Mouse (Mus musculus): ENCODE results near the gene Wwox. TPM values are rescaled to one million over a fixed set of nuclear protein-coding genes. Genes with fewer than 3 reads are reported as not detected.

The Wwox gene
- polyA plus RNA-seq, 1 experiment from 2014 or later: 14.0 TPM

DNA sequence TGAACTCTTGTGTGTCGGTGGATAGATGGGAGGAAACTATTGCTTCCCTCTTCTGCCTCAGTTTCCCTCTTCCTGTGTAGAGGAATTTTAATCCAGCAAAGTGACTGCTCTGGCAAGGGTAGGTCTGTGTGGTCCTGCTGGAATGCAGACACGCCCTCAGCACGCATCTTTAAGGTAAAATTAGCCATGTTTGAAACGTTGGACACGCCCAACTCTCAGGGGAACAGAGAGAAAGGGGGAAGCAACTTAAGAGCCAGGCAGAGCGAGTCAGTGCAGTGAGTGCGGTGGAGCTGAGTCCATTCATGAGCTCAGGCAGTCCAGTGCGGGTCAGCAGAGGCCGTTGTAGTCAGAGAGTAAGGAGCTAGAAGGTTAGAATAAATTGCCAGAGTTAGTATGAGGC, 596.6 kb downstream of the Wwox start:
- ATAC-seq (replicated peaks; ENCODE audit: low FRiP score, low TSS enrichment, low read depth): no peak

DNA sequence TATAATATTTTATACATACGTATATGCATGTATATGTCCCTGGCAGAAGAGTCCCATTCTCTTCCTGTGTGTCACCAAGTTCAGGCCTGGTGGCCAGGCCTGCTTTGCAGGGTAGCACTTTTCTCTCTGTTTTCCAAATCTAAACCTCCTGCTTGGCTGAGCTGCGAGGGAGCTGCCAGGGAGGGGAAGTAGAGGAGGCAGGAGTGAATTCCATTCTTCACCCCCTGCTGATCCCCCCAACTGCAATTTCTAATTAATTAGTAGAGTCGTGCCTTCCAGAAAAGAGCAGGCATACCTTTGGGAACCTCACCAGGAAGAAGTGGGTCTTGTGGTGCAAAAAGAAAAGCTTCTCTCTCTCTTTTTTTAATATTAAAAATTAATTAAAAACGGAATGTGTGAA, 599.0 kb downstream of the Wwox start:
- ATAC-seq (replicated peaks; ENCODE audit: low FRiP score, low TSS enrichment, low read depth) (no peak), DNase-seq (ENCODE audit: low spot score) (no peak)
- Histone ChIP-seq H3K4me1 (replicated peaks; ENCODE audit: control insufficient read depth, insufficient read depth, low read length) (no peaks in the 10 kb centered on the region), H3K9me3 (ENCODE audit: control insufficient read depth, low read length) (no peaks in the 10 kb centered on the region), H3K27ac (ENCODE audit: low read depth) (no peak overlapping the region), H3K4me3 (ENCODE audit: low read depth, low read length) (no peak overlapping the region), H3K9ac (ENCODE audit: low read length) (no peak overlapping the region), H3K27me3 (replicated peaks; ENCODE audit: control insufficient read depth, insufficient read depth, low read length) (no peaks in the 10 kb centered on the region), H3K4me2 (ENCODE audit: low read length) (no peak overlapping the region), H3K36me3 (ENCODE audit: control insufficient read depth, insufficient read depth, low read length) (no peaks in the 10 kb centered on the region)
- 42% methylated on average over 4 of the region's 4 CpGs for WGBS

More for the DNA sequence above, 596.6 kb downstream of the Wwox start:
- peaks cover 4% of the 10 kb centered on the region; the same call in 1 of the 2 replicates for H3K4me1 ChIP-seq (replicated peaks; ENCODE audit: control insufficient read depth, insufficient read depth, low read length)
- no peaks in the 10 kb centered on the region for H3K36me3 ChIP-seq (ENCODE audit: control insufficient read depth, insufficient read depth, low read length)
- no peaks in the 10 kb centered on the region for H3K9me3 ChIP-seq (ENCODE audit: control insufficient read depth, low read length)
- H3K27ac ChIP-seq (ENCODE audit: low read depth): no peak overlapping the region
- no peak overlapping the region for H3K4me3 ChIP-seq (ENCODE audit: low read depth, low read length)
- H3K4me2 ChIP-seq (ENCODE audit: low read length): no peak overlapping the region
- WGBS: 85% methylated on average over 9 of the region's 9 CpGs
- no peak overlapping the region for H3K9ac ChIP-seq (ENCODE audit: low read length)
- DNase-seq (ENCODE audit: low spot score): no peak
- no peaks in the 10 kb centered on the region for H3K27me3 ChIP-seq (replicated peaks; ENCODE audit: control insufficient read depth, insufficient read depth, low read length)

DNA sequence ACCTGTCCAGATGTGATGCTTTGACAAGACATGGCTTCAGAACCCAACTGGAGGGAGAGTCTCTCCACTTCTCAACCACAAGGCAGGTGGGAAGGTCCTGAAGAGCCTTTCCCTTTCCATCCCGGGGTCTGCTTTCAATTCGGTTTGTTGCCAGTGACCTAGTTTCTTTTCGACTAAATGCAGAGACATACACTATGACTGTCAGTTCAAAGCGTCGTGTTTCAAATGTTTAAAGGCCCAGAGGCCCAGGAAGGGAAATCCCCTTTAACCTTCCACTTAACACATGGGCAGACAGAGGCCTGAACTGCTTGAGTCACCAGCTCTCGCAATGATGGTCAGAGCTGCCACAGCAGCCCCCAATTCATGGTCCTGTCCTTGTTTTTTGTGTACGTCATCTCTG, 606.3 kb downstream of the Wwox start:
- no peak overlapping the region for H3K9ac ChIP-seq (ENCODE audit: low read length)
- H3K27me3 ChIP-seq (replicated peaks; ENCODE audit: control insufficient read depth, insufficient read depth, low read length): no peaks in the 10 kb centered on the region
- ATAC-seq (replicated peaks; ENCODE audit: low FRiP score, low TSS enrichment, low read depth) (no peak), DNase-seq (ENCODE audit: low spot score) (no peak)
- no peak overlapping the region for H3K4me3 ChIP-seq (ENCODE audit: low read depth, low read length)
- peaks cover 5% of the 10 kb centered on the region; the same call in 1 of the 2 replicates for H3K4me1 ChIP-seq (replicated peaks; ENCODE audit: control insufficient read depth, insufficient read depth, low read length)
- H3K36me3 ChIP-seq (ENCODE audit: control insufficient read depth, insufficient read depth, low read length): no peaks in the 10 kb centered on the region
- WGBS: 34% methylated on average over 7 of the region's 7 CpGs
- no peak overlapping the region for H3K27ac ChIP-seq (ENCODE audit: low read depth)
- no peaks in the 10 kb centered on the region for H3K9me3 ChIP-seq (ENCODE audit: control insufficient read depth, low read length)
- H3K4me2 ChIP-seq (ENCODE audit: low read length): no peak overlapping the region

DNA sequence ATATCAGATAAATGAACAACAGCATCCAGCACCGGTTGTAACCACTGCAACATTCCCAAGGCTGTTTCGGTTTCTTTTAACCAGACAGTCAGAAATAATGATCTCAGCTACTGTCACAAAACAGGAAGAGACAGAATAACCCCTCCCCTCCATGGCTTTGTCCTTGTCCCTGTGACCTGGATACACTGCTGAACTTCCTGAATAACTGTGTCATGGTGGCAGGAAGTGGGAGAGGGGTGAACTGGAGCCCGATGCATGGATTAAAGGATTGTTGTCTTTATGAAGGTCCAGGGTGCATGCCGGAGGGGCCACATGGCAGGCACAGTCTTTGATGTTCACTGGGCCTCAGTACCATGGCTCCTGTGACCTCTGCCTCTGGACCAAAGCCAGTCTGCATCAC, 607.0 kb downstream of the Wwox start:
- no peak overlapping the region for H3K9ac ChIP-seq (ENCODE audit: low read length)
- H3K36me3 ChIP-seq (ENCODE audit: control insufficient read depth, insufficient read depth, low read length): no peaks in the 10 kb centered on the region
- 61% methylated on average over 4 of the region's 4 CpGs for WGBS
- no peak overlapping the region for H3K4me2 ChIP-seq (ENCODE audit: low read length)
- no peaks in the 10 kb centered on the region for H3K27me3 ChIP-seq (replicated peaks; ENCODE audit: control insufficient read depth, insufficient read depth, low read length)
- no peak overlapping the region for H3K4me3 ChIP-seq (ENCODE audit: low read depth, low read length)
- no peak overlapping the region for H3K27ac ChIP-seq (ENCODE audit: low read depth)
- H3K4me1 ChIP-seq (replicated peaks; ENCODE audit: control insufficient read depth, insufficient read depth, low read length): peaks cover 5% of the 10 kb centered on the region; the same call in 1 of the 2 replicates
- no peak for ATAC-seq (replicated peaks; ENCODE audit: low FRiP score, low TSS enrichment, low read depth)
- no peak for DNase-seq (ENCODE audit: low spot score)
- H3K9me3 ChIP-seq (ENCODE audit: control insufficient read depth, low read length): no peaks in the 10 kb centered on the region

DNA sequence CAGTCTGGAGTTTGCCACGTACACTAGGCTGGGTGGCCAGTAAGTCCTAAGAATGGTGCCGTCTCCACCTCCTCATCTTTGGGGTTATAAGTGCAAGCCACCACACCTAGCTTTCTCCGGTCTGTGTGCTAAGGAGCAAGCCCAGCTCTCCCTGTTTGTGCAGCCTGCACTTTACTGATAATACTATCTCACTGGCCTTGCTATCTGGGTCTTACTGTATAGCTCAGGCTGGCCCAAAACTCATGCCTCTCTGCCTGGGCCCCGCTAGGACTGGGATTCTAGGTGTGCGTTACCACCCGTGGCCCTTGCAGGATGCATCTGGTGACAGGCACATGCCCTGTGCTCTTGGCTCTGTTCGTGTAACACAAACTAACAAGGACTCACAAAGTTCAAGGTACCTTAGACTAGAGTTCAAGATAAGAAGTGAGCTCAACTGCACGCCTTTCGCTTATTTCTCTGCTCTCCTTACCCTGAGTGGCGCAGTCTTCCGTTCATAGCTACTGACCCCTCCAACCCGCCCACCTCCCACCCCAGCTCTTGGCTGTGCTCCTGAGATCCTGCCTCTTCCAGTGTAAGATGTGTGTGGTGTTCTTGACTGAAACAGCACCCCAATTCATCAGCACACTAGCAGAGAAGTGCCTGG, 618.9 kb downstream of the Wwox start:
- no peak for ATAC-seq (replicated peaks; ENCODE audit: low FRiP score, low TSS enrichment, low read depth)
- H3K27ac ChIP-seq (ENCODE audit: low read depth): peak overlapping the region; percentile 9; the same call in 1 of the 2 replicates
- WGBS: 62% methylated on average over 12 of the region's 12 CpGs
- no peak for DNase-seq (ENCODE audit: low spot score)
- H3K9me3 ChIP-seq (ENCODE audit: control insufficient read depth, low read length): no peaks in the 10 kb centered on the region
- H3K27me3 ChIP-seq (replicated peaks; ENCODE audit: control insufficient read depth, insufficient read depth, low read length): no peaks in the 10 kb centered on the region
- no peak overlapping the region for H3K4me3 ChIP-seq (ENCODE audit: low read depth, low read length)
- H3K9ac ChIP-seq (ENCODE audit: low read length): no peak overlapping the region
- no peaks in the 10 kb centered on the region for H3K36me3 ChIP-seq (ENCODE audit: control insufficient read depth, insufficient read depth, low read length)
- no peak overlapping the region for H3K4me2 ChIP-seq (ENCODE audit: low read length)
- peaks cover 5% of the 10 kb centered on the region; the same call in 1 of the 2 replicates for H3K4me1 ChIP-seq (replicated peaks; ENCODE audit: control insufficient read depth, insufficient read depth, low read length)

DNA sequence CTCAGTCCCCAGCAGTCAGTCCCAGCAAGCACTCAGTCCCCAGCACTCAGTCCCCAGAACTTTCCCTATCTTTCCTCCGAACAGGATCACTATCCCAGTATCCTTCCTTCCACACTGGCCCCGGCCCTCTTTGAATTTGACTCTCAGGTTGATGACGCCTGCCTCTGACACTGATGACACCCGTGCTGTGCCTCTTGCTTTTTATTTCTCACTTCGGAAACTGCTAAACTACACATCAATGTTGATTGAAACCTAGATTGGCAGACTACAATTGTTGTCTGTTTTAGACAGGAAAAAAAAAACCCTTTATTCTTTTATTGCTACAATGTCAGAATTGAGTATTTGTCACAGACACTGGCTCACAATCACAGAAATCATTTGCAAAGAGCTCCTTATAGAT, 624.2 kb downstream of the Wwox start:
- whole genome bisulfite sequencing: 89% methylated on average over 5 of the region's 5 CpGs
- no peak for DNase-seq (ENCODE audit: low spot score)
- H3K4me3 ChIP-seq (ENCODE audit: low read depth, low read length): no peak overlapping the region
- no peak overlapping the region for H3K4me2 ChIP-seq (ENCODE audit: low read length)
- peaks cover 2% of the 10 kb centered on the region; the same call in 1 of the 2 replicates for H3K4me1 ChIP-seq (replicated peaks; ENCODE audit: control insufficient read depth, insufficient read depth, low read length)
- H3K36me3 ChIP-seq (ENCODE audit: control insufficient read depth, insufficient read depth, low read length): no peaks in the 10 kb centered on the region
- H3K9ac ChIP-seq (ENCODE audit: low read length): no peak overlapping the region
- ATAC-seq (replicated peaks; ENCODE audit: low FRiP score, low TSS enrichment, low read depth): no peak
- H3K27me3 ChIP-seq (replicated peaks; ENCODE audit: control insufficient read depth, insufficient read depth, low read length): no peaks in the 10 kb centered on the region
- no peak overlapping the region for H3K27ac ChIP-seq (ENCODE audit: low read depth)
- H3K9me3 ChIP-seq (ENCODE audit: control insufficient read depth, low read length): no peaks in the 10 kb centered on the region

DNA sequence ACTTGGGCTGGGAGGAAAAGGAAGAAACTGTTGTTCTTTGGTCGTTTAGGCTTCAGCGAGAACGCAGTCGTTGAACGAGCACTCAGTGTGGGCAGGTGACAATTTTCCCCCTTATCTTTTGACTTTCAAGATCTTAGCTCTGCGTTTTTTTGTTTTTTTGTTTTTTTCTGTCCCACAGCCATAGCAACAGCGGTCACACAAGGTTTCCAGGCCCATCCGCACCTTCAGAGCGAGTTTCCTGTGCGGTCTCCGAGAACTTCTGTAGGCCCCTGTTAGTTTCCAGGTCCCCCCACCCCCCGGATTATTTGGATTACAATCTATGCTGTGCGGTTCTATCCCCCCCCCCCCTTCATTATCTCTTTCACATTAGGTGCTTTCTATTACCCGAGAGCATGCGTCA, 625.2 kb downstream of the Wwox start:
- H3K9me3 ChIP-seq (ENCODE audit: control insufficient read depth, low read length): no peaks in the 10 kb centered on the region
- no peak overlapping the region for H3K4me2 ChIP-seq (ENCODE audit: low read length)
- H3K27ac ChIP-seq (ENCODE audit: low read depth): no peak overlapping the region
- no peaks in the 10 kb centered on the region for H3K36me3 ChIP-seq (ENCODE audit: control insufficient read depth, insufficient read depth, low read length)
- no peak for DNase-seq (ENCODE audit: low spot score)
- no peak overlapping the region for H3K9ac ChIP-seq (ENCODE audit: low read length)
- WGBS: 88% methylated on average over 15 of the region's 15 CpGs
- ATAC-seq (replicated peaks; ENCODE audit: low FRiP score, low TSS enrichment, low read depth): no peak
- no peaks in the 10 kb centered on the region for H3K4me1 ChIP-seq (replicated peaks; ENCODE audit: control insufficient read depth, insufficient read depth, low read length)
- no peaks in the 10 kb centered on the region for H3K27me3 ChIP-seq (replicated peaks; ENCODE audit: control insufficient read depth, insufficient read depth, low read length)
- no peak overlapping the region for H3K4me3 ChIP-seq (ENCODE audit: low read depth, low read length)

DNA sequence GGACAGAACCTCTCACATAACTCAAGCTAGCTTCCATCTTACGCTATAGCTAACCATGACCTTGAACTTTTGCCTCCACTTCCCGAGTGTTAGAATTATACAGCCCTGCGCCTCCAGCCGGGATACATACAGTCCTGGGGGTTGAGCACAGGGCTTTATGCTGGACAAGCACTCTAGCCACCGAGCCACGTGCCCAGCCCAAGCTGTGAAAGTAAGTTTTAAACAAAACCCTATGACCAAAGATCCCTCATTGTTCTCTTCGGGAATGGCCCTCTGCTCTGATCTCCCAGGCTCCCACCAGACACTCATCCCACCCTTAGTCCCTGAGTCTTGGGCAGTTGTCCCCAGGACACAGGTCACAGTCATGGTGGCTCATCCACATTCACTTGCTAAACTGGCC, 625.9 kb downstream of the Wwox start:
- no peaks in the 10 kb centered on the region for H3K27me3 ChIP-seq (replicated peaks; ENCODE audit: control insufficient read depth, insufficient read depth, low read length)
- no peak overlapping the region for H3K27ac ChIP-seq (ENCODE audit: low read depth)
- WGBS: 62% methylated on average over 7 of the region's 7 CpGs
- no peak overlapping the region for H3K9ac ChIP-seq (ENCODE audit: low read length)
- no peak for DNase-seq (ENCODE audit: low spot score)
- no peaks in the 10 kb centered on the region for H3K36me3 ChIP-seq (ENCODE audit: control insufficient read depth, insufficient read depth, low read length)
- no peak overlapping the region for H3K4me3 ChIP-seq (ENCODE audit: low read depth, low read length)
- no peak overlapping the region for H3K4me2 ChIP-seq (ENCODE audit: low read length)
- H3K4me1 ChIP-seq (replicated peaks; ENCODE audit: control insufficient read depth, insufficient read depth, low read length): no peaks in the 10 kb centered on the region
- ATAC-seq (replicated peaks; ENCODE audit: low FRiP score, low TSS enrichment, low read depth): no peak
- H3K9me3 ChIP-seq (ENCODE audit: control insufficient read depth, low read length): no peaks in the 10 kb centered on the region

DNA sequence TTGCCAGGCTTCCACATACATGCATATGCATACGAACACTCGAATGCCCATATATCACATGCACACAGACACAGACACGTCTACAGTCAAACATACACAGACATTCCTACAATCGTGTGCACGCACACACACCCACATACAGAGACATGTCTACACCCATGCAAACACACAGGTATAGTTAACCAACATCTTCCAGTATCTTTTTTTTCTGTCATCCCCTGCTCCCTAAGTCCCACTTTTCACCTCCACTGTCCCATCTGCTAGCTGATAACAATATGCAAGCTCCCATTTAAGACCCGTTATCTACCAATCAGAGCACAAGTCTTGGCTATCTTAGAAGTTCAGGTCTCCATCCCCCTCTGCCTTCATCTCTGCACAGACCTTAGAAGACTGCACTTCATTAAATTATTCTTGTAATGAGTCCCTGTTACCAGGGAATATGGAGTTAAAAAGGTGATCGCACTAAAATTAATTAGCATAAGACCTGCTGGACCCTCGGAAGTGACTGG, 627.1 kb downstream of the Wwox start:
- ATAC-seq (replicated peaks; ENCODE audit: low FRiP score, low TSS enrichment, low read depth) (no peak), DNase-seq (ENCODE audit: low spot score) (no peak)
- WGBS: 91% methylated on average over 8 of the region's 8 CpGs
- no peak overlapping the region for H3K9ac ChIP-seq (ENCODE audit: low read length)
- no peaks in the 10 kb centered on the region for H3K9me3 ChIP-seq (ENCODE audit: control insufficient read depth, low read length)
- H3K36me3 ChIP-seq (ENCODE audit: control insufficient read depth, insufficient read depth, low read length): no peaks in the 10 kb centered on the region
- H3K4me3 ChIP-seq (ENCODE audit: low read depth, low read length): no peak overlapping the region
- no peaks in the 10 kb centered on the region for H3K27me3 ChIP-seq (replicated peaks; ENCODE audit: control insufficient read depth, insufficient read depth, low read length)
- H3K4me1 ChIP-seq (replicated peaks; ENCODE audit: control insufficient read depth, insufficient read depth, low read length): no peaks in the 10 kb centered on the region
- no peak overlapping the region for H3K4me2 ChIP-seq (ENCODE audit: low read length)
- no peak overlapping the region for H3K27ac ChIP-seq (ENCODE audit: low read depth)
